Mouse (Mus musculus) MEL (cell line): ENCODE data around the gene Dcst1.

Experiments
- BHLHE40 ChIP-seq: IDR thresholded peaks from 2 replicates; pipeline ENCODE4 v1.6.1; 2012; ENCODE audit warnings: low read depth, mild to moderate bottlenecking, inconsistent platforms, low read length, improper control_type of control experiment, borderline replicate concordance
- CTCF ChIP-seq, 3 experiments: IDR thresholded peaks in 2 of 3; conservative IDR thresholded peaks in 1 of 3; 2 replicates each; pipeline ENCODE4 v1.5.1; 2011 to 2012; ENCODE audit warnings: low read length in 3 of 3, low read depth in 2 of 3, mild to moderate bottlenecking in 2 of 3, improper control_type of control experiment in 1 of 3, inconsistent platforms in 1 of 3, mixed read lengths in 1 of 3, moderate library complexity in 1 of 3; ENCODE audit not compliant: control insufficient read depth in 1 of 3, insufficient read depth in 1 of 3, poor library complexity in 1 of 3, severe bottlenecking in 1 of 3
- E2F4 ChIP-seq: IDR thresholded peaks from 2 replicates; pipeline ENCODE4 v1.6.1; 2011; ENCODE audit warnings: low read depth, low read length, improper control_type of control experiment, borderline replicate concordance
- ELF1 ChIP-seq: IDR thresholded peaks from 2 replicates; pipeline ENCODE4 v1.6.1; 2014; ENCODE audit warnings: low read depth, mild to moderate bottlenecking, inconsistent platforms, low read length, improper control_type of control experiment, moderate library complexity
- GATA1 ChIP-seq: IDR thresholded peaks from 2 replicates; pipeline ENCODE4 v1.6.1; 2011; ENCODE audit warnings: low read depth, low read length, improper control_type of control experiment
- MAFK ChIP-seq: IDR thresholded peaks from 2 replicates; pipeline ENCODE4 v1.6.1; 2011; ENCODE audit warnings: low read depth, mild to moderate bottlenecking, low read length, improper control_type of control experiment, borderline replicate concordance
- POLR2A ChIP-seq, 2 experiments: IDR thresholded peaks; 2 replicates each; pipeline ENCODE4 v1.6.1; 2011 to 2012; ENCODE audit warnings: low read length in 2 of 2, mild to moderate bottlenecking in 2 of 2, control low read depth in 1 of 2, improper control_type of control experiment in 1 of 2, low read depth in 1 of 2, moderate library complexity in 1 of 2; ENCODE audit not compliant: control insufficient read depth in 1 of 2, insufficient read depth in 1 of 2, poor library complexity in 1 of 2
- TCF12 ChIP-seq: IDR thresholded peaks from 2 replicates; pipeline ENCODE4 v1.6.1; 2014; ENCODE audit warnings: low read depth, mild to moderate bottlenecking, inconsistent platforms, low read length, improper control_type of control experiment, moderate library complexity
- USF2 ChIP-seq, 2 experiments: IDR thresholded peaks; 2 replicates each; pipeline ENCODE4 v1.6.1; 2011 to 2012; ENCODE audit warnings: improper control_type of control experiment in 2 of 2, low read length in 2 of 2, borderline replicate concordance in 1 of 2, inconsistent platforms in 1 of 2, low read depth in 1 of 2, mild to moderate bottlenecking in 1 of 2; ENCODE audit not compliant: insufficient read depth in 1 of 2
- ZKSCAN1 ChIP-seq: IDR thresholded peaks from 2 replicates; pipeline ENCODE4 v1.6.1; 2012; ENCODE audit warnings: low read depth, mild to moderate bottlenecking, inconsistent platforms, low read length, improper control_type of control experiment, moderate library complexity
- ZNF384 ChIP-seq: IDR thresholded peaks from 2 replicates; pipeline ENCODE4 v1.6.1; 2012; ENCODE audit warnings: low read depth, mild to moderate bottlenecking, inconsistent platforms, low read length, improper control_type of control experiment

- no peak for TF ChIP-seq ZKSCAN1
- no peak for TF ChIP-seq CTCF (IDR thresholded peaks at IDR 0.05 in 2 of 3, conservative IDR thresholded peaks at IDR 0.05 in 1 of 3; ENCODE audit: control insufficient read depth in 1 of 3, insufficient read depth in 1 of 3, low read depth in 2 of 3, low read length in 3 of 3, poor library complexity in 1 of 3, severe bottlenecking in 1 of 3)
- TF ChIP-seq USF2 (IDR thresholded peaks at IDR 0.05; ENCODE audit: borderline replicate concordance in 1 of 2, insufficient read depth in 1 of 2, low read depth in 1 of 2, low read length in 2 of 2), result no peak
- TF ChIP-seq GATA1, result no peak
- no peak for TF ChIP-seq ELF1
- TF ChIP-seq MAFK, result no peak
- TF ChIP-seq BHLHE40, result no peak
- no peak for TF ChIP-seq E2F4
- no peak for TF ChIP-seq TCF12
- TF ChIP-seq ZNF384, result no peak
- TF ChIP-seq POLR2A (IDR thresholded peaks at IDR 0.05; ENCODE audit: control insufficient read depth in 1 of 2, insufficient read depth in 1 of 2, low read depth in 1 of 2, low read length in 2 of 2, poor library complexity in 1 of 2), result no peak
Observed at GRCm38 (mm10) chr3:89330948-89331347, 34.1 kb downstream of the Dcst1 start.
